Mouse (Mus musculus) heart, postnatal 0 days (tissue): ENCODE results near the gene Tas1r3.

Source experiments
- CTCF ChIP-seq: IDR thresholded peaks from 2 replicates; pipeline ENCODE4 v1.5.1; 2016; ENCODE audit warnings: antibody characterized with exemption, control low read depth, low read depth
- EP300 ChIP-seq: IDR thresholded peaks from 2 replicates; pipeline ENCODE4 v1.6.1; 2016; ENCODE audit warnings: antibody characterized with exemption, low read depth

DNA sequence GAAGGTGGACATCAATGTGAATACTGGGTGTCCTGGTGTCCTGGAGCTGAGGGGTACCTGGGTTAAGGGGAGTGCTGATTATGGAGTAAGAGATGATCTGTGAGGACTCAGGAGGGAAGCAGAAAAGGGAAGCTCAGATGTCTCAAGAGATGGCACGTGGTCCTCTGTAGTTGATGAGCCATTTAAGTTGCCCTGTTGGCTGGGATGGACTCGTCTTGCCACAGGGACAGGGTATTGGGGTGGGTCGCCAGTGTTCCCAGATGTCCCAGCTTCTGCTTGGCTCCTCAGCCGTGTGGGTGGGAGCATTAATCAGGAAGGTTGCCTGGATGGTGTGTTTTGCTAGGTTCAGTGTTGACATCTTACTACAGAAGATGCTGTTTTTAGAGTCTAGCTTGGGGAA, 29.9 kb downstream of the Tas1r3 start:
- TF ChIP-seq CTCF (no peak), EP300 (no peak)
